In genomic region chr11:69406867-69407723, GRCm38 (mm10) we compare ENCODE assay signal across 11 mouse cellular contexts. TPM values are rescaled to one million over a fixed set of nuclear protein-coding genes. Genes with fewer than 3 reads are reported as not detected.
DNase-seq lines count a peak whose midpoint lies in the region; ATAC-seq and TF ChIP-seq lines count a peak whose summit lies in the region.
"Had no signal": no experiment of that assay in that cellular context is flagged by ENCODE, and none has a peak within 500 bp of the region (broad histone marks: within the 10 kb centered on the region; RNA-seq: fewer than 3 reads in every experiment).

No protein-coding gene starts in this region.

- peak overlapping the region; percentile 99; the same call in 1 of the 2 replicates for H3K4me2 ChIP-seq in forebrain, embryonic 13.5 days
- H3K4me2 ChIP-seq in forebrain, embryonic 15.5 days (replicated peaks), result no peak overlapping the region
- H3K4me2 ChIP-seq in kidney, embryonic 14.5 days (replicated peaks; ENCODE audit: low read depth, low read length), result no peak overlapping the region
- peak overlapping the region; percentile 97; the same call in 1 of the 2 replicates for H3K4me2 ChIP-seq in embryonic facial prominence, embryonic 13.5 days
- H3K4me2 ChIP-seq in liver, embryonic 15.5 days, result peak overlapping the region; percentile 100; the same call in 1 of the 2 replicates

- DNase-seq in kidney, adult 9 months, result peak; percentile 72
- no peak for DNase-seq in thymus, adult 2 months
- no peak for DNase-seq in urinary bladder, postnatal 4 days (ENCODE audit: low spot score in 2 of 2)
- DNase-seq: right cerebral cortex, adult 18-20 months; thymus, postnatal 25 days had no signal

- H3K27ac ChIP-seq in forebrain, embryonic 13.5 days, result no peak overlapping the region
- no peak overlapping the region for H3K27ac ChIP-seq in forebrain, embryonic 15.5 days (replicated peaks)
- no peak overlapping the region for H3K27ac ChIP-seq in kidney, embryonic 14.5 days (ENCODE audit: low read depth, low read length)
- no peak overlapping the region for H3K27ac ChIP-seq in embryonic facial prominence, embryonic 13.5 days
- no peak overlapping the region for H3K27ac ChIP-seq in liver, embryonic 15.5 days (replicated peaks)
- no peak overlapping the region for H3K27ac ChIP-seq in thymus, adult 2 months (ENCODE audit: control insufficient read depth, insufficient read depth, low read length)

- peaks cover 23% of the 10 kb centered on the region for H3K4me1 ChIP-seq in forebrain, embryonic 13.5 days
- H3K4me1 ChIP-seq in forebrain, embryonic 15.5 days, result peaks cover 27% of the 10 kb centered on the region
- H3K4me1 ChIP-seq in kidney, embryonic 14.5 days (ENCODE audit: control insufficient read depth, insufficient read depth, low read length), result peaks cover 17% of the 10 kb centered on the region
- H3K4me1 ChIP-seq in embryonic facial prominence, embryonic 13.5 days, result peaks cover 25% of the 10 kb centered on the region
- peaks cover 53% of the 10 kb centered on the region for H3K4me1 ChIP-seq in liver, embryonic 15.5 days (replicated peaks)
- peaks cover 14% of the 10 kb centered on the region for H3K4me1 ChIP-seq in thymus, adult 2 months (replicated peaks; ENCODE audit: control insufficient read depth, insufficient read depth, low read length)

- H3K27me3 ChIP-seq in forebrain, embryonic 13.5 days, result no peaks in the 10 kb centered on the region
- H3K27me3 ChIP-seq in forebrain, embryonic 15.5 days, result no peaks in the 10 kb centered on the region
- no peaks in the 10 kb centered on the region for H3K27me3 ChIP-seq in kidney, embryonic 14.5 days (ENCODE audit: control insufficient read depth, insufficient read depth, low read length)
- no peaks in the 10 kb centered on the region for H3K27me3 ChIP-seq in embryonic facial prominence, embryonic 13.5 days
- no peaks in the 10 kb centered on the region for H3K27me3 ChIP-seq in liver, embryonic 15.5 days
- H3K27me3 ChIP-seq in thymus, adult 2 months (ENCODE audit: control insufficient read depth, insufficient read depth, low read length), result no peaks in the 10 kb centered on the region

- H3K36me3 ChIP-seq in forebrain, embryonic 13.5 days (ENCODE audit: poor library complexity, severe bottlenecking), result peaks cover 64% of the 10 kb centered on the region
- H3K36me3 ChIP-seq in forebrain, embryonic 15.5 days, result peaks cover 62% of the 10 kb centered on the region
- H3K36me3 ChIP-seq in kidney, embryonic 14.5 days (ENCODE audit: control insufficient read depth, insufficient read depth, low read length), result peaks cover 58% of the 10 kb centered on the region
- peaks cover 68% of the 10 kb centered on the region for H3K36me3 ChIP-seq in embryonic facial prominence, embryonic 13.5 days
- H3K36me3 ChIP-seq in liver, embryonic 15.5 days (replicated peaks), result peaks cover 52% of the 10 kb centered on the region
- H3K36me3 ChIP-seq in thymus, adult 2 months (ENCODE audit: control insufficient read depth, insufficient read depth, low read length), result peaks cover 51% of the 10 kb centered on the region

- no peak overlapping the region for H3K4me3 ChIP-seq in forebrain, embryonic 13.5 days
- no peak overlapping the region for H3K4me3 ChIP-seq in forebrain, embryonic 15.5 days
- H3K4me3 ChIP-seq in kidney, embryonic 14.5 days (ENCODE audit: low read length), result no peak overlapping the region
- no peak overlapping the region; the same call in 1 of the 2 replicates for H3K4me3 ChIP-seq in embryonic facial prominence, embryonic 13.5 days
- no peak overlapping the region for H3K4me3 ChIP-seq in liver, embryonic 15.5 days (replicated peaks)
- H3K4me3 ChIP-seq in thymus, adult 2 months (ENCODE audit: control insufficient read depth, insufficient read depth, low read length), result no peak overlapping the region

- H3K9ac ChIP-seq in forebrain, embryonic 13.5 days, result no peak overlapping the region
- no peak overlapping the region for H3K9ac ChIP-seq in forebrain, embryonic 15.5 days (replicated peaks)
- H3K9ac ChIP-seq in kidney, embryonic 14.5 days (ENCODE audit: low read depth, low read length), result no peak overlapping the region
- H3K9ac ChIP-seq in embryonic facial prominence, embryonic 13.5 days, result no peak overlapping the region
- no peak overlapping the region for H3K9ac ChIP-seq in liver, embryonic 15.5 days

- no peaks in the 10 kb centered on the region for H3K9me3 ChIP-seq in forebrain, embryonic 13.5 days (replicated peaks)
- H3K9me3 ChIP-seq in forebrain, embryonic 15.5 days, result no peaks in the 10 kb centered on the region
- no peaks in the 10 kb centered on the region for H3K9me3 ChIP-seq in kidney, embryonic 14.5 days (ENCODE audit: control insufficient read depth, low read length)
- H3K9me3 ChIP-seq in embryonic facial prominence, embryonic 13.5 days, result no peaks in the 10 kb centered on the region
- no peaks in the 10 kb centered on the region for H3K9me3 ChIP-seq in liver, embryonic 15.5 days (replicated peaks)

- 92% methylated on average over 16 of the region's 16 CpGs for WGBS in forebrain, embryonic 13.5 days
- WGBS in forebrain, embryonic 15.5 days, result 92% methylated on average over 16 of the region's 16 CpGs
- WGBS in kidney, embryonic 14.5 days, result 91% methylated on average over 16 of the region's 16 CpGs
- WGBS in embryonic facial prominence, embryonic 13.5 days, result 89% methylated on average over 16 of the region's 16 CpGs
- WGBS in liver, embryonic 15.5 days (ENCODE audit: insufficient replicate concordance), result 84% methylated on average over 16 of the region's 16 CpGs
- 97% methylated on average over 16 of the region's 16 CpGs for WGBS in thymus, adult 2 months

- TF ChIP-seq CTCF in thymus, adult 2 months (IDR thresholded peaks at IDR 0.05; ENCODE audit: borderline replicate concordance, control insufficient read depth, extremely low read depth, insufficient read depth, low read length, poor library complexity), result no peak

- TF ChIP-seq POLR2A in thymus, adult 2 months (IDR thresholded peaks at IDR 0.05; ENCODE audit: control insufficient read depth, extremely low read depth, insufficient read depth, low read length, poor library complexity), result no peak

- ATAC-seq in forebrain, embryonic 13.5 days, result no peak
- ATAC-seq in forebrain, embryonic 15.5 days (replicated peaks), result no peak
- ATAC-seq in kidney, embryonic 14.5 days (ENCODE audit: low FRiP score, low TSS enrichment), result no peak
- ATAC-seq in embryonic facial prominence, embryonic 13.5 days (ENCODE audit: insufficient number of reproducible peaks, insufficient read depth, low FRiP score, low TSS enrichment, low read depth), result no peak
- ATAC-seq in liver, embryonic 15.5 days (ENCODE audit: insufficient read depth), result no peak
- ATAC-seq: lung, postnatal 0 days had no signal

RNA-seq across cellular contexts. Expression of gene Kdm6b, which starts 6.4 kb away (rescaled TPM):
- polyA plus RNA-seq in forebrain, embryonic 13.5 days (2015; fragmentation: Nextera tagmentation; extraction: Ambion mirVana), result 55.4 and 59.3 TPM in 2 replicates
- 56.6 and 58.9 TPM in 2 replicates for polyA plus RNA-seq in forebrain, embryonic 15.5 days (2015; fragmentation: Nextera tagmentation; extraction: Ambion mirVana)
- polyA plus RNA-seq in kidney, embryonic 14.5 days (2014; fragmentation: Nextera tagmentation; extraction: Ambion mirVana), result 36.1 and 37.4 TPM in 2 replicates
- 41.3 and 43.1 TPM in 2 replicates for polyA plus RNA-seq in embryonic facial prominence, embryonic 13.5 days (2015; fragmentation: Nextera tagmentation; extraction: Ambion mirVana)
- polyA plus RNA-seq in liver, embryonic 15.5 days (2015; fragmentation: Nextera tagmentation; extraction: Ambion mirVana), result 4.0 TPM in 2 replicates
- 61.0 and 77.3 TPM in 2 replicates for polyA plus RNA-seq in thymus, adult 2 months (2012; rRNA removed)

RNA-seq across cellular contexts. Expression of gene Tmem88, which starts 9.1 kb away (rescaled TPM):
- polyA plus RNA-seq in forebrain, embryonic 13.5 days (2015; fragmentation: Nextera tagmentation; extraction: Ambion mirVana), result 6.3 and 6.6 TPM in 2 replicates
- polyA plus RNA-seq in forebrain, embryonic 15.5 days (2015; fragmentation: Nextera tagmentation; extraction: Ambion mirVana), result 5.9 and 6.7 TPM in 2 replicates
- 36.8 and 39.6 TPM in 2 replicates for polyA plus RNA-seq in kidney, embryonic 14.5 days (2014; fragmentation: Nextera tagmentation; extraction: Ambion mirVana)
- polyA plus RNA-seq in embryonic facial prominence, embryonic 13.5 days (2015; fragmentation: Nextera tagmentation; extraction: Ambion mirVana), result 13.2 and 16.4 TPM in 2 replicates
- polyA plus RNA-seq in liver, embryonic 15.5 days (2015; fragmentation: Nextera tagmentation; extraction: Ambion mirVana), result 6.6 and 7.1 TPM in 2 replicates
- 7.3 and 9.3 TPM in 2 replicates for polyA plus RNA-seq in thymus, adult 2 months (2012; rRNA removed)

RNA-seq across cellular contexts. Expression of gene Cyb5d1, which starts 11.7 kb away (rescaled TPM):
- polyA plus RNA-seq in forebrain, embryonic 13.5 days (2015; fragmentation: Nextera tagmentation; extraction: Ambion mirVana), result 45.9 and 48.6 TPM in 2 replicates
- 44.3 and 45.9 TPM in 2 replicates for polyA plus RNA-seq in forebrain, embryonic 15.5 days (2015; fragmentation: Nextera tagmentation; extraction: Ambion mirVana)
- 11.1 and 23.9 TPM in 2 replicates for polyA plus RNA-seq in kidney, embryonic 14.5 days (2014; fragmentation: Nextera tagmentation; extraction: Ambion mirVana)
- 43.4 and 46.5 TPM in 2 replicates for polyA plus RNA-seq in embryonic facial prominence, embryonic 13.5 days (2015; fragmentation: Nextera tagmentation; extraction: Ambion mirVana)
- 9.6 and 11.0 TPM in 2 replicates for polyA plus RNA-seq in liver, embryonic 15.5 days (2015; fragmentation: Nextera tagmentation; extraction: Ambion mirVana)
- 37.2 and 41.5 TPM in 2 replicates for polyA plus RNA-seq in thymus, adult 2 months (2012; rRNA removed)

RNA-seq across cellular contexts. Expression of gene Naa38, which starts 11.8 kb away (rescaled TPM):
- 100.0 and 108 TPM in 2 replicates for polyA plus RNA-seq in forebrain, embryonic 13.5 days (2015; fragmentation: Nextera tagmentation; extraction: Ambion mirVana)
- polyA plus RNA-seq in forebrain, embryonic 15.5 days (2015; fragmentation: Nextera tagmentation; extraction: Ambion mirVana), result 89.4 and 91.9 TPM in 2 replicates
- polyA plus RNA-seq in kidney, embryonic 14.5 days (2014; fragmentation: Nextera tagmentation; extraction: Ambion mirVana), result 172 and 221 TPM in 2 replicates
- polyA plus RNA-seq in embryonic facial prominence, embryonic 13.5 days (2015; fragmentation: Nextera tagmentation; extraction: Ambion mirVana), result 145 and 150 TPM in 2 replicates
- 77.2 and 88.0 TPM in 2 replicates for polyA plus RNA-seq in liver, embryonic 15.5 days (2015; fragmentation: Nextera tagmentation; extraction: Ambion mirVana)
- polyA plus RNA-seq in thymus, adult 2 months (2012; rRNA removed), result 139 and 170 TPM in 2 replicates

RNA-seq across cellular contexts. Expression of gene Chd3, which starts 37.9 kb away (rescaled TPM):
- polyA plus RNA-seq in forebrain, embryonic 13.5 days (2015; fragmentation: Nextera tagmentation; extraction: Ambion mirVana), result 104 and 106 TPM in 2 replicates
- polyA plus RNA-seq in forebrain, embryonic 15.5 days (2015; fragmentation: Nextera tagmentation; extraction: Ambion mirVana), result 127 and 138 TPM in 2 replicates
- 56.7 and 59.7 TPM in 2 replicates for polyA plus RNA-seq in kidney, embryonic 14.5 days (2014; fragmentation: Nextera tagmentation; extraction: Ambion mirVana)
- 135 and 142 TPM in 2 replicates for polyA plus RNA-seq in embryonic facial prominence, embryonic 13.5 days (2015; fragmentation: Nextera tagmentation; extraction: Ambion mirVana)
- 3.4 and 5.8 TPM in 2 replicates for polyA plus RNA-seq in liver, embryonic 15.5 days (2015; fragmentation: Nextera tagmentation; extraction: Ambion mirVana)
- polyA plus RNA-seq in thymus, adult 2 months (2012; rRNA removed), result 278 and 280 TPM in 2 replicates

Comparison
In these comparisons a context has a peak if more than half of its experiments do, and no peak if none do; other contexts are left out.
1. H3K4me2 ChIP-seq: peak in forebrain, embryonic 13.5 days (single experiment), embryonic facial prominence, embryonic 13.5 days (single experiment) and liver, embryonic 15.5 days (single experiment); none in forebrain, embryonic 15.5 days (single experiment) and kidney, embryonic 14.5 days (single experiment).